Mouse (Mus musculus) ovary, postnatal 36 days (tissue): ENCODE results near the gene Slc7a8.

Source experiments
- DNase-seq: peaks from one replicate; pipeline ENCODE4 v3.0.0; 2022; ENCODE audit warnings: low spot score, mixed read lengths

Gene Slc7a8

DNA sequence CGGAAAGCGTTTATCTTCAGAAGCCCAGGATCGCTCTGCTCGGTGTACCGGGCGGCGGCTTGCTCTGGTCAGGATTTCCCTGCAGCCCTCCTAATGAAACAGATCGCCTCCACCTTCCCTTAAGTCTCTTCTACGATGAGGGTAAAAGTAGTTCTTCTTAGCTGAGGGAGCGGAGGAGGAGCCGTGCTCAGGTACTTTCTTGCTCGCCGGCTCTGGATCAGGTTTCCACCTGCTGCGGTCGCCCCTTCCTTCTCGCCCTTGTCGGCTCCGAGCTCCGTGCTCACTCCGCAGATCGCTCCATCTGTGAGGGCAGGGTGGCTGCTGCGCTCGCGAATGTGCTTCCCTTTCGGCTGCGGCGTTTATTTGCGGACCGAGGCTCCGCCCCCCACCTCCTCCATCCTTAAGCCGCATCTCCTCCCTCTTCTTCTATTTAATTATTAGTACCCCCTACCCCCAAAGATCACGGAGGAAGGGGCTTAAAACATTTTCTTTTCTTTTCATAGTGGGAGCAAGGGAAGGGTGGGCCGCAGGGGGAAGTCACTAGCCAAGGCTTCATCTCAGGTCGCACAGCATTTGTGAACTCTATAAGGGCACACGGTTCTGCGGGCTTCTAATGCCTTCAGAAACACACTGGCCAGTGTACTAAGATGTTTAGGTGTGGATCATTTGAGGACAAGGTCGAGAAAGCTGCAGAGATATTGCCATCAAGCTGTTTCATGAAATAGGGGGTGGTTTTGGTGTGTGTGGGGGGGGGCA is at the start of gene Slc7a8:
Gene Slc7a8 (minus strand): TSS at position 337 of the 756 bp plus-strand sequence.
- peak; percentile 69 for DNase-seq

DNA sequence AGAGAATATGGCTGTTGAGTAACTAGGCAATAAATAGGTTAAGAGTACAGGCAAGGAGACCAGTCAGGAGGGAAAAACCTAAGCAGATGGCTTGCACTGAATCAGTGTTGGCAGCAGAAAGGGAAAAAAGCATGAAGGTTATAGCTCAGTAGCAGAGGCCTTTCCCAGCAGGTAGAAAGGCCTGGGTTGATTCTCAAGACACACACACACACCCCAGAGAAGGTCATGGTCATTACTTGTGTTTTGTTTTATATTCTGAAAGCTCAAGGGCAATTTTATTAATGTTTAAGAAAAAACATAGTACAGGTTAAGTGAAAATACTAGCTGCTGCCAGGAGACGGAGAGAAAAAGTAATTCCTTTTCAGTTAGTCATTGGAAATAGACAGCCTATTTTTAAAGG is 42.0 kb upstream of the Slc7a8 start:
- no peak for DNase-seq

DNA sequence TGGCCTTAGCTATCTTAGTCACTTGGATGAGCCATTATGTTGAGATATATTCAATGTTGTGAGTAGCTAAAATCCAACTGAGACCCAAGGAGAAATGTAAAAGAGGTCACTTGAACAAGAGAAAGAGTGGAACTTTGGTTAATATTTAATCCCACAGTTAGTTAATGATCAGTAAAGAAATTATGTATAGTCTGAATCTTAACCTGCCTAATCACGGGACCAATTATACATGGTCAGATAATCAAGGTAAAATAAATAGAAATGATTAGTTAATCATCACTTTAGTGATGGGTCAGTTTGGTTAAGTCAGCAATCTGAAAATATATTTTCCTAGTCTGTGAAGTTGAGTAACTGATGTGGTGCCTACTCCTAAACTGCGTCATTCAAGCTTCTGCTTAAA is 40.6 kb upstream of the Slc7a8 start:
- DNase-seq: no peak

DNA sequence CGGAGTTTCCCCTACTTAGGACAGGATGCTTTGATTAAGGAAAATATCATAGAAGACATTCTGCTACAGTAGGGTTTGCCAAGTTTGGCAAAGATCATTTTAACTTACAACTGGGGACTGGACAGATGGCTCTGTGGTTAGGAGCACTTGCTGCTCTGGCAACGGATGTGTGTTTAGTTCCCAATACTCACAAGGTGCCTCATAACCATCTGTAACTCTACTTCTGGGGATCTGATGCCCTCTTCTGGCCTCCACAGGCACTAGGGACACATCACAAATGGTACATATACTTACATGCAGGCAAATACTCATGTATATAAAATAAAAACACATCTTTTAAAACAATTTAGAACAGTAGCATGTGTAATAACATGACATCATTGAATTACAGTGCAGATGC is 36.0 kb upstream of the Slc7a8 start:
- DNase-seq: peak; percentile 21

DNA sequence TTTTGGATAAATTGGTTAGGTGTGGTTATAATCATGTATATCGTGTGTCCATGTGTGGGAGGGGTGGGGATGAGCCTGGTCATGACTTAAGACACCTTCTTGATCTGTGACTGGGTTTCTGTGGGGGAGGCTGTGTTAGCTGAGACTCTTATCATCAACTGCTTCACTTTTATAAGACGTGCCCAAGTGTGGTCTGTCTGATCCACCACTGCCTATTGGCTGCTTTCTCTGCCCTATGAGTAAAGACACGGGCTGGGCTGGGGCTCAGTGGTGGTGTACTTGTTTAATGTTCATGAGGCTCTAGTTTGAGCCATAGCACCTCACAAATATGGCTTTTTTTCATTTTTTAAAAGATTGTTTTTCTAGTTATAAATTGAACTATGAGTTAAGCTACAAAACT is 34.0 kb upstream of the Slc7a8 start:
- DNase-seq: no peak

DNA sequence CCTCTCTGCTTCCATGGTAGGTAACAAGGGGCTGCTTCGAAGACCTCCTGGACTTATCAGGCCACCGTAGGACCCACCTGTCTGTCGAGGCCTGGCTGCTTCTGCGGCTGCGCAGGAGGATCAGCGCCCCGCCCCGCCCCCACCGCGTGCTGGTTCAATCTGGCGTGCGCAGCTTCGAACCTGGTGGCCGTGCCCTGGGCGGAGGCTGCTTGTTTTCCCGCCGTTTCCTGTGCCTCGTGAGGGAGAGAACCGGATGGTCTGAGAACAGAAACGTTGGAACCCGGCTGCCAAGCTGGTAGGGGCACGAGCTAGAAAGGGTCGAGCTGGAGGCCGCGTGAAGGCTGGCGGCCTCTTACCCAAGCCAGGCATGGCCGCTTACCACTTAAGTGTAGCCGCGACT is 32.2 kb upstream of the Slc7a8 start, which contains the start of gene Rnf212b:
Gene Rnf212b (plus strand): TSS at position 151 of the 400 bp plus-strand sequence.
- no peak for DNase-seq

DNA sequence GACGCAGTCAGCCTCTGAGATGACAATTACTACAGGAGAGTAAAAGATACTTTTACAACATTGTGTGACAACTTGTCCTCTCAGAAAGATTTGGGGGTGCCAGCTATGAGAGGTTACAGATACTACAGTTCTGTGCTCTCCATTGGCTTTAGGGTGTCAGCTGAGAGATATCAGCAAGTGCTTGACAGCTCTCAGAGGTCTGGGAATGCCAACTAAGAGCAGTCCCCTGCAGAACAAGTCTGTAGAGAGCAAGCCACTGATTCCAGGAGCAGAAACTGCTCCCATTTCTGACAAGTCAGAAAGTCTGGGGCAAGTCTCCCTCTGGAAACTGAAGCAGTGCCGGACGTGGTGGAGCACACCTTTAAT is 27.9 kb upstream of the Slc7a8 start:
- DNase-seq: no peak

DNA sequence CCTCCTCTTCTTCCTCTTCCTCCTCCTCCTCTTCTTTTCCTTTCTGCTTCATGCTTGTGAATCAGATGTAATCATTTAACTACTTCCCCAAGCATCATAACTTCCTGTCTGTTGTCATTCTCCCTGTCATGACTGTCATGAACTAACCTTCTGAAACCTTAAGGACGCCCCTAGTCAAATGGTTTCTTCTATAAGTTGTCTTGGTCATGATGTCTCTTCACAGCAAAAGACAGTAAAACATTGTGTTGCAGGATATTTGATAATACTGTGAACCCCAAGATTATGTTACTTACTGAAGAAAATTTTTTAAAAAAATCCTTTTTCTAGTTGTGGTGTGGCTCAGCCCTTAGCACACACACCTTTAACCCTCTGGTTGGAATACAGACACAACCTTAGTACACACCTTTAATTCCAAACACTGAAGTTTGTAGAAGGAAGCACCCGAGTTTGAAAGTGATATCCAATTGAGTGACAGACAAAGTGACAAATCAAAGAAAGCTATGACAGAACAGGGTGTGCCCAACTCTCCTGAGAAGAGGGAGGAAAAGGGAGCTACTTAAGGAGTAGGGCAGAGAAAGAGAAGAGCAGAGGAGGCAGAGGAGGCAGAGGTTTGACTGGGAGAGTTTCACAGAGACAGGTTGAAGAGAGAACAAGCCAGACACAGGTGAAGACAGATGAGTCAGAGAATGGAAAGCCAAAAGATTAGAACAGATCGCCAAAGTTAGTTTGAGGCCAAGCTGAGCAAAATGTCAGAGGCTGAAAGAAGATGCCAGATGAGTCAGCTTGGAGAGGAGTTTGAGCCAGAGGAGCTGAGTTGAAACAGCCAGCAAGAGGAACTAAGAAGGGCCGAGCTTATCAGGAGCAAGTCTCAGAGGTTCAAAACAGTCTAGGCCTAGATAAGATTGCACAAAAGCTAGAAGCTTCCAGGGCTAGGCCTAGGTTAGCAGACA is 27.2 kb upstream of the Slc7a8 start:
- DNase-seq: no peak

DNA sequence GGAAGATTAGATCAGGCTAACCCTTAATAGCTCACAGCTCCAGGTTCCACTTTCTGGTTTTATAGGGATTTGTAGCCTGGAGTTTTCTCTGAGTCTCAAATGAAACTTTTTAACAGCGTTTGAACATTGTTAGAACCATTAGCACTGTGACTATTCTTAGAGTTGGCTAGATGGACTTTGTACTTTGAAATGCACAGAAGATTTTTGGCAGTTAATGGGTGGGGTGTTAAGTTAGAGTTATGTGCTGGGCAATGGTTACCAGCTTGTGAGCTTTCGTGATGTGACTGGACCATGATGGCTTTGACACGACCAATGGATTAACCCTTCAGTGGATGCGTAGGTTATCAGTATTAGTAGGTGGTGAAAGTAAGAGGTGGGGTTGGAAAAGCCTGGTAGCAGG is 24.4 kb upstream of the Slc7a8 start:
- DNase-seq: no peak

DNA sequence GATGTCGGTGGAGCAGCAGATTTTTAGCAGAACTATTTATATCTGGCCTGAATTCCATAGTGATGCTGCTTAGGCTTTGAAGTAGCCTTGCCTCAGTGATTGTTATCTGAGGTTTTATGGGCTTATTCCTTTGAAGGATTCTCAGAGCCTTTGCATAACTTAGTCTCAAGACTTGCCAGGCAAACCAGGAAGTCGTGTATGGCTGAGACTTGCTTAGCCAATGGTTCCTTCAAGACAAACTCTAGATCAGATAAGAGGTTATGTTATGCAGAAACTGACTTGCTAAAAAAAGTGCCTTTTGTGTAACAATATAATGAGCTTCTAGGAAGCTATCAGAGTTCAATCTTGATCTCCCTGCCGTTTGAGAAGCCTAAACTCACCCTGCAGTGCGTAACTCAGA is 20.7 kb upstream of the Slc7a8 start:
- DNase-seq: no peak

DNA sequence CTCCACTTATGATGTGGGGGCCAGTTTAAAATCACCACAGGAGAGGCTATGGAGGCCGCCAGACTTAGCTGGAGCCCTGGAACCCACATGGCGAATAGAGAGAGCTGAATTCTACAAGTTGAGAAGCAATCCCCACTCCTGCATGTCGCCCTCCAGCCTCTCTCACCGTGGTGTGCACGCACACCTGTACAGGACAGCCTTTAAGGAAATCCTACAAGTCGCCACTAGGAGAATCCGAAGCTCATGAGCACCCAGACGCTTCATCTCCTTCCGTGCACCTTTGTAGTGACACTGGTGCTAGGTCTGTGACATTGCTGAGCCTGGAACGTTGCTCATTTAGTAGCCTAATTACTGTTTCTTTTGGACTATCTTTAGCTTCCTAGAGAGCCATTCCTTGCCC is 17.9 kb upstream of the Slc7a8 start:
- no peak for DNase-seq

DNA sequence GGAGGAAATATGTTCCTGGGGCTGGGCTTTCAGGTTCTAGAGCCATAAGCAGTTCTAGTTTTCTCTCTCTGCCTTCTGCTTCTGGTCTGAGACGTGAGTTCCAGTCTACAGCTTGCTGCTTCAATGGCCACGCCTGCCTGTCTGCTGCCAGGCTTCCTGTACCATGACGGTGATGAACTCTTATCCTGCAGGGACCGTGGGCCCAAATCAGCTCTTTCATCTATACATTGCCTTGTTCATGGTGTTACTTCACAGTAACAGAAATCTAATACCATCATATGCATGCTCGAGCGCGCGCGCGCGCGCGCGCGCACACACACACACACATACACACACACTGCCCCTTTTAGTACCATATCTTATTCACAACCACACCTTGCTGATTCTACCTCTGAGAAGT is 15.0 kb upstream of the Slc7a8 start:
- DNase-seq: no peak

DNA sequence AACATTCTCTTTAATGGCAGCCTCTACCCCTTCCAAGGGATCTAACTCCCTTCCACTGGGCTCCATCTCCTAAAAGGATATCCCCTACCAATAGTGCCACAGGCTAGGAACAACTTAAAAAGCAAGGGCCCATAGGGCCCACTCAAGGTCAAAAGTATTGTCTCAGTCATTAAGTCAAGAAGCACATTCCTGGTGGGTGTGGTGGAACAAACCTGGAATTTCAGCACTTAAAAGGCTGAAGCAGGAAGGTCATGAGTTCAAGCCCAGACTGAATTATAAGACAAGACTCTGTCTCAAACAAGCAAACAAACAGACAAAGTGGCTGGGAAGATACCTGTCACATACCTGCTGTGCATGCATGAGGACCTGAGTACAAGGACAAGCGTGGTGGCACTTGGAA is 14.2 kb upstream of the Slc7a8 start:
- no peak for DNase-seq

DNA sequence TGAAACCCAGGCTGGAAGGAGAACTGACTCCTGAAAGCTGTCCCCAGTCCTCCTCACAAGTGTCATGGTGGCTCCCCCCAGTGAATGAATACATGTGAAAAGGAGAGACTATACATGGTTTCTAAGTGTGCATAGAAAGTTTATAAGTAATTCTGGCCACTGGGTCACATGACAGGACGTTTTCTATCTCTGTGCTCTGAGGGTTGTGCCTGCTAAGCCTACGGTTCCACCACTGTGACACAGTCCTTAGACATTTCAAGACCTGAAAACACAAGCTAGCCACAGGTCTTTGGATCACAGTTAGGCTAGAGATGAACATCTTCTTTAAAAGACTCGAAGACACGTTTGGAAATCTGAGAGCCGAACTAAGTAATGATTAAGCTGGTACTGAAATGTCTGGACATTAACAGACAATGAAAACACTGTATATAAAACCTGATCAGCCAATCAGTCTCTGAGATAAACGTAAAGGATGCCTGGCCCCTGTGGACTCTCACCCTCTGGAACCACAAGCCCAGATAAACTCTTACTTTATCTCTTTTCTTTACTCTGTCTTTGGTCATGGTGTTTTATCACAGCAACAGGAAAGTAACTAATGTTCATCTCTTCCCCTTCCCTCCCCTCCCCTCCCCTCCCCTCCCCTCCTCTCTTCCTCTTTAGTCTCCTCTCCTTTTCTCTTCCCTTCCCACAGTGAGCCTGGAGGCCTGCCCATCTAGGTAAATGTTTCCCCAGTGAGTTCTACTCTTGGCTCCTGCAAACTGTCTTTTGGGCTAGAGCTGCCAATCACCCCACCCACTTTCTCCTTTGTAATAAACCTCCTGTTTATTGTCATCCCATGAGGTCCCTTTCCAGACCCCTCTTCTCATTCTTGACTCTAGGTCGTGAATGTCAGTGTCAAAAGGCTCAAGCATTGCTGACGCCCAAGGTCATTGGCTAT is 12.4 kb upstream of the Slc7a8 start:
- DNase-seq: no peak

DNA sequence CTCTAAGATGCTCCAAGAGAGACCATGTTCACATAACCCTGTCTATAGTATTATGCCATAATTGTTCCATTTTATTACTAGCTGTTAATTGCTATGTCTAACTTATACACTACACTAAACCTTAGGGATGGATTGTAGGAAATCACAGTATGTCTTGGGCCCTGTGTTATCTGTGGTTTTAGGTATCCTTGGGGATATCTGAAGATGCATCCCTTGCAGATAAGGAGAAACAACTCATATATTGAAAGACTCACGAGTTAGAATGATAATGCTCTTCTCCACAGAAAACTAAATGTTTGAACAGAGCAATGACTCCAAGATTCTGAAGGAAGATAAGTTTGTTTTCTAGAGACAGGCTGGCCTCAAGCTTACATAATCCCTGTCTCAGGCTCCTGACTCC is 11.6 kb upstream of the Slc7a8 start:
- no peak for DNase-seq

DNA sequence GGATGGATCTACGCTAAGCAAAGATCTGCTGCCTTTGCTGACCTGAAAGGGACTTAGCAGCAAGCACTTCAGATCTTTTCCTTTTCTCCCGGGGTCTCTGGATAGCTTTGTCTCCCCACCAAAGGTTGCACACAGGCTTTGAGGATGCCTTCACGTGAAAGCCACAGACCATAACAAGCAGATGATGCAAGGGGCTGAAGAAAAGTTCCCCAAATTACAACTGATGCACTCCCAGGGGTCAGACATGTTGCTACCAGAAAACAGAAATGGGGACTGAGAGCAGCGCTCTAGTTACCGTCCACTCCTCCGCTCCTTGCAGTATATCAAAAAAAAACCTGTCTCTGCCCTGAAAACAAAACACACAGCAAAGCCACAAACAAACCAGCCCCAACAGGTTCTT is 10.4 kb upstream of the Slc7a8 start:
- DNase-seq: no peak

DNA sequence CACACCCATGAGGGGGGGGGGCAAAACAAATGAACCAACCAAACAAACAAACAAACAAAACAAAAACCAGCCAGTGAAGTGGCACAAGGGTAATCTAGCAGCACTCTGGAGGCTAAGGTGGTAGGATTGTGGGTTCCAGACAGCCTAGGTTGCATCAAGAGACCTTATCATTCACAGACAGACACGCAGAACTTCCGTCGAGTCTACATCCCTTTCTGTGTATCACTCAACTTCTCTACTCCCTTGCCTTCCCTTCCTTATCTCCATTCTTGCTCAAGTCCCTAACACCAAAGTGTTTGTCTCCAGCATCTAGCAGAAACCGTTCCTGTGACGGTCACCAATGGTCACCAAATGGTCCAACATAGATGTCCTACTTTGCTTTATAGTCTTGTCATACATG is 6.5 kb upstream of the Slc7a8 start:
- DNase-seq: no peak

DNA sequence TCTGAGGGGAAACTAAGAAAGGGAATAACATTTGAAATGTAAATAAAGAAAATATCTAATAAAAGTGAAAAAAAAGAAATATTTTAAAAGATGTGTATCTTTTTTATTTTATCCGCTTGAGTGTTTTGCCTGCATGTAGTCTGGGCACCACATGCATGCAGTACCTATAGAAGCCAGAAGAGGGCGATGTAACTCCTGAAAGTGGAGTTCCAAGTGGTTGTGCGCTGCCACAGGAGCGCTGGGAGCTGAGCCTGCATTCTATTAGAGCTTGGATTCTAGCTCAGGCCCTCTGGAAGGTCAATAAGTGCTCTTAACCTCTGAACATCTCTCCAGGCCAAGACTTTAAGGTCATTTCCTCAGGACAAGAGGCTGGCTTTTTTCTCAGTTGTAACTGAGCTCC is 5.5 kb upstream of the Slc7a8 start:
- no peak for DNase-seq

DNA sequence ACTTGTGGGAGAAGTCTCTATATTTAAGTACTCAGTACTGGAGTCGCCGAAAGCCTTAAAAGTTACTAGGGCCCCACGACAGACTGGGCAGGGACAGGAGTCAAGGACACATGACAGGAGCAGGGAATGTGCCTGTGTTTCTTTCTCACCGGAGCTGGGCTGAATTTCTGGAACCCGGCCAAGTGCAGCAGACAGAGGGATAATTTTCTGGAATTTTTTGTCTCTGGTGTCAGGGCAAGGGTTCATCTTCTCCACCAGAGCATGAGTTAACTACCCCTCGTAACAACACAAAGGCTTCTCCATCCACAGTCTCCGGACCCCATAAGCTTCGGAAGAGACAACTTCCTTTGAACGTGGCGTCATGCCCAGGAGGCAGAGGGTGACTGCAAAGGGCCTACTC is 4.7 kb upstream of the Slc7a8 start:
- DNase-seq: peak; percentile 37

DNA sequence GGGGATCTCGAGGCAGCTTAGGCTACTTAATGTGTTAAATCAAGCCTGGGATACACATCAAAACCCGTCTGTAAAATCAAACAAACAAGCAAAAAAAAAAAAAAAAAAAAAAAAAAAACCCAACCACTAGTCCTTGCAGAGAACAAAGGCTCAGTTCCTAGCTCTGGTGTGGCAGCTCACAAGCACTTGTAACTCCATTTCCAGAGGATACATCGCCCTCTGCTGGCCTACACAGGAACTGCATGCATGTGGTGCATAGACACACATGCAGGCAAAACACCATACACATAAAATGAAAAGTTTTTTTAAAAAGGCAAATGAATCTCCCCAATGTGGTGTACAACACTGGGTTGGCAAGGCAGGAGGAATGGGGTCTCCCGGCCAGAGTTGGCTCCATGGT is 4.2 kb upstream of the Slc7a8 start:
- peak; percentile 70 for DNase-seq

DNA sequence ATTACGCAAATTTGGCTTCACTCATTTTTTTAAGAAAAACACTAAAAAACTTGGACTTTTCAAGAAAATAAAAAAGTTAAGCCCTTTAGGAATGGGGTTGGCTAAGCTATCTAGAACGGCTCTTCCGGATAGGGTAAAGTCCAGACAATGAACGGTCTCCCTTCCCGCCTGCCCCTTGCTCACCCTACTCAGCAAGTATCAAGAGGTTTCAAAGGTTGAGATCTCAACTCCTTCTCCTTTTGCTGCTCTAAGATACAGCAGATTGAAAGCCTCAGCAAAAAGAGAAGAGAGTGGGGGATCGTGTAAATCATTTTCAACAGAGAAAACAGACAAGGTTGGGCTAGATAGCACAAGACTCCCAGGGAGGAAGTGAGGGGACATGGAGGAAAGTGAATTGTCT is 1.2 kb upstream of the Slc7a8 start:
- no peak for DNase-seq
